Mouse (Mus musculus): ENCODE data around the gene Prep.
"Not testable (repeated sequence)": the region's sequence is repeated elsewhere in the genome, so short reads cannot be mapped to it uniquely, and the experiment has no call there.

Prep gene

GRCm38 (mm10) chr10:45118389-45118788 is 51.4 kb downstream of the Prep start:
- no peak for DNase-seq (ENCODE audit: low spot score)

GRCm38 (mm10) chr10:45121637-45122036 is 54.6 kb downstream of the Prep start:
- no peak for DNase-seq (ENCODE audit: low spot score)

GRCm38 (mm10) chr10:45122476-45122875 is 55.5 kb downstream of the Prep start:
- DNase-seq (ENCODE audit: low spot score) = no peak

- no peak for DNase-seq (ENCODE audit: low spot score)
Observed at GRCm38 (mm10) chr10:45123011-45123410, 56.0 kb downstream of the Prep start.

DNA sequence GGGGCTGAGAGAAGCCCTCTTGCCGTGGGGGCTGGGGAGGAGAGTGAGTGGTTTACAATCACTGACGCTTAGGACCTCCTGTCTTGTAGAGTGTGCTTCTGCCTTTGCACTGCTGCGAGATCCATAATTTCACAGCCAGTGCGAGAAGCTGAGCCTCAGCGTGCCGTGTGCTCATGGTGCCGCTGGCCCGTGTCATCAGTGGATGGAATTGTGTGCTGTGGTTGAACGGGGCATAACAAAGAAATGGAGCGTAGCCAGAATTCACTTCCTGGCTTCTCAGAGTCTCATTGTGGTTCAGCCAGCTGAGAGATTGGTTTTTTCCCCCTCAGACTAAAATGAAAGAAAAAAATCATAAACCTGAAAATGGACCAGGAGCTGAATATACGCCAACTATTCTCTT is 62.1 kb downstream of the Prep start:
- no peak for DNase-seq (ENCODE audit: low spot score)

DNA sequence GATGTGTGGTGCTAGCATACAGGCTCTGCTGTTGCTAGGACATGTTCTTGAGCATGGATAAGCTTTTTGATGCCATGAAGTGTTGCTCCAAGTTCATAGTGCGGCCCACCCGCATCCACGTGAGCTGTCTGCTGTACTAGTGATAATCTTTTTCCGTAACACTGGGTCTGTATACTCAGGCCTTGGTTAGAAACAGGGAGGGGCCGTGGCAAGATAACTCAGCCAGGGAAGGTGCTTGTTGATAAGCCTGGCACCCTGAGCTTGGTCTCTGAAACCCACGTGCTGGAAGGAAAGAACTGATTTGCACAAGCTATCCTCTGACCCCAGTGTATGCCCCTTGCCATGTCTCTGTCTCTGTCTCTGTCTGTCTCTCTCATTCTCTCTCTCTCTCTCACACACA is 63.0 kb downstream of the Prep start:
- DNase-seq (ENCODE audit: low spot score) = no peak

- DNase-seq (ENCODE audit: low spot score) = peak; percentile 55
Observed at GRCm38 (mm10) chr10:45132371-45132770, 65.4 kb downstream of the Prep start.

DNA sequence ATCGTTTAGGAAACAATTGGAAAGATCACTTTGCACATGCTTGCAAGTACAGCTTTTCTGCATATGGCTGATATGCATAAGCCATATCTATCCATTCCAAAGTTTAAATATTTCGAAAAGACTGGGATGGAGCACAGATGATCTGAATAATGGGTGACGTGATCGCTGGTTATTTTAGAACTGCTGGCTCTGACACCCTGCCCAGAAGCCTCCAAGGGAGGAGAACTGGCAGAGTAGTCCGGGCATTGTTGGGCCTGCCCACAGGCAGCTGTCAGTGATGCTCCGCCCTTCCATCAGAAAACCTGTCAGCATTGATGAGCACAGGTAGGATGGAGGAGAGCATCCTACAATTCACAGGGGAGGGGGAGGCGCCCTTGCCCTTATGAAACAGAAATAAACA is 69.8 kb downstream of the Prep start:
- no peak for DNase-seq (ENCODE audit: low spot score)

DNA sequence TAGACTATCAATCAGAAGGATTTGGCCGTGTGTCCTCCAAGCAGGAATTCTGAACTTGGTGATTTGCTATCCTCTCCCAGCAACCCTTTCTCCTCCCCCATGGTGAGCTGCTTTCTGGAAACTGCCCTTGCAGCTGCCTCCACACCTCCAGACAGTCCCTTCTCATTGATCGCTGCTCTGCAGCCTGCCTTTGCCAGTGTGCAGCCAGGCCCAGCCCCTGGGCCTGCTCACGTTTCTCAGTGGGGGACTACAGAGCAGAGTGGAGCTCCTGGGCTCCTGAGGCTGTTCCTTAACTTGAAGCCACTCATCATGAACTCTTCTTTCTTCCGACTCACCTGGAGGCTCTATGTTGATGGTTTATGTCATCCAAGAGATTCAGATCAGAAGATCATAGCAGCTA is 72.9 kb downstream of the Prep start:
- DNase-seq (ENCODE audit: low spot score) = no peak

- DNase-seq (ENCODE audit: low spot score) = no peak
Observed at GRCm38 (mm10) chr10:45140474-45141212, 73.6 kb downstream of the Prep start.

DNA sequence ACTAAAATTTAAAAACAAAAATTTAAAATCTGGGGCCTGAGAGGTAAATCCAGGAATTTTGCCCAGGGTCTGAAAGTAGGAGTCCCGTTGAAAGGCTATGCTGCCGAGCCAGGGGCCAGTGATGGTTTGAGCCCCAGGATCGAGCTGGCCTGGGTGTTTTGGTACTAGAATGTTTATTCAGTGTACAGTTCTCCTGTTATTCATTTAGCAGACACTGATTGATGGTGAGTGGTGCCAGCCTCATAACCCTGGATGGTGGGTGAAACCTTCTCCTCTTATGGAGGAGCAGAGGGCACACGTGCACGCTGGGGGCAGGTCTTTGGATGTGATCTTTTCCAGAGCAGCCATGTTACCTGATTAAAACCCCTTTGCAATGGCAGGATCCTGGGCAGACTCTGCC is 75.4 kb downstream of the Prep start:
- DNase-seq (ENCODE audit: low spot score) = no peak

DNA sequence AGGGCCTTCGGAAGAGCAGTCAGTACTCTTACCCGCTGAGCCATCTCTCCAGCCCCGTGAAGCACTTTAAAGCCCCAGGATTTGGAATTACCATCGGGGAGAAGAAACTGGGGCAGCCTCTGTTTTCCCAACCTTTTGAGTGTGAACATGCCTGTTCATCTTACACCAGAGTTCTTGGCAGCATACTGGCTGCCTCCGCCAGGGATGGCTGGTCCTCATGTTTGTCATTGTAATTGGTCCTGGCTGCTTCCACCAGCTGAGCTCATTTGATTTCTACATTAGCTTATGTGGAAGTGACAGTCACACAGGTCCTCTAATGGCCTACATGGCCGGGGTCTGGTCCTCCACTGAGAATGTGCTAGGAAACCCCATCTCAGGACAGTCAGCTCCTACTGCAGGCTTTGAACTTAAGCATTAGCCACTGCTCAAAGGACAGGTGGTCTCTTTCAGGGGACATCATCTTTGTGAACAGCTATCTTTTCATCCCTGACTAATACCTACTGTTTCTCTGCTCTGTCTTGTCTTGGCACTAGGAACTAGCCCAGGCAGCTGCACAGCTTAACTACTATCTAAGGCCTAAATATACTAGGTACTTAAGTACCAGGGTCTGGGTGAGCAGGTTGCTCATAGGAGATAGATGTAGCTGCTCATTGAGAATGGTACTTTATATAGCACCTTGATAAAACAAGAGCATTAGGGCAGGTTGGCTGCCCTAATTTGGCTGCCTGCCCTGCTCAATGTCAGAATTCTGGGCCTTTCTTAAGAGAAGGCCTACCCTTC is 77.2 kb downstream of the Prep start:
- no peak for DNase-seq (ENCODE audit: low spot score)

GRCm38 (mm10) chr10:45146821-45147220 is 79.8 kb downstream of the Prep start:
- no peak for DNase-seq (ENCODE audit: low spot score)

- DNase-seq (ENCODE audit: low spot score) = no peak
Observed at GRCm38 (mm10) chr10:45151137-45151536, 84.1 kb downstream of the Prep start.

DNA sequence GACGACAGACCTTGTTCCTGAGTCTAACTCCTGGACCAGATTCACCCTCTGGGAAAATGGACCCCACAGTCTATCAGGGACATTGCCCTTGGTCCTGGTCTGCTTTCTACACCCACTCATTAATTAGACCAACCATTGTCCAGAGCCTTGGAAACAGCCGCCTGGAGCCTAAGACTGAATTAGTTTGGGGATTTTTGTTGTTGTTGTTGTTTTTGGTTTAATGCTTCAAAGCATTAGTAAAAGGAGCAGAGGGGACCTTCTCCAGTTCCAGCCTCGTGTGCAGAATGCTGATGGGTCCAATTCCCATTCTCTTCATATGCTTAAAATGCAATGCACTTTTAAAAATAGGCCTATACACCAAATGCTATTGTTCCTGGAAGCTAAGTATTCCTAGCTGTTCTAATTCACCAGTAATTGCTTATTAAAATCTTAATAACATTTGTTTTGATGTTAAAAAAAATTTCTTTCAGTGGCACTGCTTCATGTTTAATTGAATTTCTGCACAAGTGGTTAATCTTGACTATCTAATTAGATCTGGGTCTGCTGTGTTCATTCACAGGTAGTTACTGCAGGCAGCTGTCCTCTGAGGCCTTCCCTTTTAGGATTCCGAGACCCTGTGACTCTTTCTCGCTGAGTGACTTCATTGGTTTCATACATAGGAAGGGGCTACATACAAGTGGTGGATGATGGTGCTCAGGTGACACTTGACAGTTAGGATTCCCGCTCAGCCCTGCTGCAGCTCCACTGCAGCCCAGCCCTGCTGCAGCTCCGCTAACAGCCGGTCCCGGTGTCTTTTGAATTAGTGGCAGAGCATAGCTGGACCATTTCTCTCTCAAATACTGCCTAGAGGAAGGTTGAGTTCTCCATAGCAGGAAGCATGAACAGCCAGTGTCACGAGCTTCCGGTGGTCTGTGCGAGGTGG is 85.0 kb downstream of the Prep start:
- DNase-seq (ENCODE audit: low spot score) = no peak

DNA sequence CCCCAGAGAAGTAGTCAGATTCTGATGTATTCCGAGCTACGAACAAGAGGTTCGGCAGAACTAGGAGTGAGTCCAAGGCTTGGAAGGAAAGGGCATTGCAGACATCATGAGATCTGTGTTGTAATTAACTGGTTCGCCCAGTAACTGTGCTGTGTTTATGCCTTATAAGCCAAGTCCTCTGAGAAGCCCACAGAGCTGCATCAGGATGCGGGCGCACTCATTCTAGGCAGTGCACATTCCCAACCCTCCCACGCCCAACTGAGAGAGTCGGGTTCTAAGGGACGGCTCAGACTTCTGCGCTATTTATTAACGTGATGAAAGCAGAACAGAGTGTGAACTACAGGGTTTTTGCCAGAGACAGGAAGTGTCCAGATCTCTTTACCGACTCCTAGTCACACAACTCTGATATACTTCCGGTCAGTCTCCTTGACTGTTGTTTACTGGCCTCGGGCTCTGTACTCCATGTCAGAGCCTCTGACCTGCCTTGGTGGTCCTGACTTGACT is 87.6 kb downstream of the Prep start:
- DNase-seq (ENCODE audit: low spot score) = no peak

- no peak for DNase-seq (ENCODE audit: low spot score)
Observed at GRCm38 (mm10) chr10:45165851-45166250, 98.8 kb downstream of the Prep start.

- DNase-seq (ENCODE audit: low spot score) = no peak
Observed at GRCm38 (mm10) chr10:45173927-45174326, 106.9 kb downstream of the Prep start.

GRCm38 (mm10) chr10:45174345-45174744 is 107.3 kb downstream of the Prep start:
- DNase-seq (ENCODE audit: low spot score) = no peak

DNA sequence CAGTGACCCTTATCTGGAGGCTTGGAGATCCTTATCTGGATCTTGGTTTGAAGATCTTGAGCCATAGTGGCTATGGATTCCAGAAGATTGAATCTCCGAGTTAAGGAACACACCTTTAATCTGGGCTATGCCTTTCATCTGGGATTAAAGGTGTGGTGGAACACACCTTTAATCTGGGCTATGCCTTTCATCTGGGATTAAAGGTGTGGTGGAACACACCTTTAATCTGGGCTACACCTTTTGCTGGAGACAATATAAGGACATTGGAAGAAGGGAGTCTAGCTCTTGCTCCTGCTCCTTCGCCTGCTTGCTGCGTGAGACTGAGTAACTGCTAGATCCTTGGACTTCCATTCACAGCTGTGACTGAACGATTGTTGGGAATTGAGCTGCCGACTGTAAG is 110.8 kb downstream of the Prep start, which contains the start of gene Popdc3:
Popdc3 (plus strand) TSS at position 301 of the 400 bp plus-strand sequence.
- DNase-seq (ENCODE audit: low spot score) = not testable (repeated sequence)

GRCm38 (mm10) chr10:45180677-45181326 is 113.8 kb downstream of the Prep start:
- no peak for DNase-seq (ENCODE audit: low spot score)

GRCm38 (mm10) chr10:45181344-45181743 is 114.3 kb downstream of the Prep start:
- DNase-seq (ENCODE audit: low spot score) = no peak

All from urinary bladder, postnatal 25 days (tissue).